In genomic region chr12:86905203-86905602, GRCm38 (mm10) we compare ENCODE assay signal across 8 mouse cellular contexts. TPM values are rescaled to one million over a fixed set of nuclear protein-coding genes. Genes with fewer than 3 reads are reported as not detected.
DNase-seq lines count a peak whose midpoint lies in the region; ATAC-seq and TF ChIP-seq lines count a peak whose summit lies in the region.

No protein-coding gene starts in this region.

- H3K9me3 ChIP-seq in hindbrain, embryonic 10.5 days = no peaks in the 10 kb centered on the region
- no peaks in the 10 kb centered on the region for H3K9me3 ChIP-seq in hindbrain, embryonic 13.5 days
- no peaks in the 10 kb centered on the region for H3K9me3 ChIP-seq in forebrain, postnatal 0 days (ENCODE audit: low read length)
- no peaks in the 10 kb centered on the region for H3K9me3 ChIP-seq in liver, embryonic 14.5 days (ENCODE audit: control insufficient read depth, low read length)
- H3K9me3 ChIP-seq in stomach, embryonic 14.5 days (ENCODE audit: control insufficient read depth, low read depth, low read length) = no peaks in the 10 kb centered on the region

- H3K27me3 ChIP-seq in hindbrain, embryonic 10.5 days (ENCODE audit: insufficient read depth, poor library complexity, severe bottlenecking) = peaks cover 25% of the 10 kb centered on the region
- peaks cover 13% of the 10 kb centered on the region for H3K27me3 ChIP-seq in hindbrain, embryonic 13.5 days
- no peaks in the 10 kb centered on the region for H3K27me3 ChIP-seq in forebrain, postnatal 0 days (ENCODE audit: insufficient read depth, low read length)
- no peaks in the 10 kb centered on the region for H3K27me3 ChIP-seq in liver, embryonic 14.5 days (ENCODE audit: control insufficient read depth, insufficient read depth, low read length)
- H3K27me3 ChIP-seq in stomach, embryonic 14.5 days (ENCODE audit: control insufficient read depth, insufficient read depth, low read length) = no peaks in the 10 kb centered on the region

- H3K9ac ChIP-seq in hindbrain, embryonic 13.5 days = no peak overlapping the region
- no peak overlapping the region for H3K9ac ChIP-seq in forebrain, postnatal 0 days
- H3K9ac ChIP-seq in liver, embryonic 14.5 days (replicated peaks) = no peak overlapping the region
- no peak overlapping the region for H3K9ac ChIP-seq in stomach, embryonic 14.5 days (replicated peaks; ENCODE audit: low read depth, low read length)

- no peak for ATAC-seq in hindbrain, embryonic 13.5 days (ENCODE audit: low FRiP score)
- ATAC-seq in forebrain, postnatal 0 days = no peak
- ATAC-seq in liver, embryonic 14.5 days (ENCODE audit: insufficient read depth) = no peak
- ATAC-seq in stomach, embryonic 14.5 days (ENCODE audit: insufficient number of reproducible peaks, insufficient read depth, low FRiP score, low read depth) = 0 out of 2 replicates have a peak, but pooled peaks have one; percentile 33

- no peaks in the 10 kb centered on the region for H3K36me3 ChIP-seq in hindbrain, embryonic 10.5 days
- no peaks in the 10 kb centered on the region for H3K36me3 ChIP-seq in hindbrain, embryonic 13.5 days
- no peaks in the 10 kb centered on the region for H3K36me3 ChIP-seq in forebrain, postnatal 0 days (ENCODE audit: insufficient read depth)
- H3K36me3 ChIP-seq in liver, embryonic 14.5 days (replicated peaks; ENCODE audit: control insufficient read depth, insufficient read depth, low read depth) = no peaks in the 10 kb centered on the region
- no peaks in the 10 kb centered on the region for H3K36me3 ChIP-seq in stomach, embryonic 14.5 days (ENCODE audit: control insufficient read depth, insufficient read depth, low read length)

- no peak for TF ChIP-seq EP300 in liver, embryonic 14.5 days (IDR thresholded peaks at IDR 0.05; ENCODE audit: low read depth)

- H3K4me3 ChIP-seq in hindbrain, embryonic 10.5 days = no peak overlapping the region
- no peak overlapping the region for H3K4me3 ChIP-seq in hindbrain, embryonic 13.5 days
- H3K4me3 ChIP-seq in forebrain, postnatal 0 days (ENCODE audit: low read depth, low read length) = no peak overlapping the region
- H3K4me3 ChIP-seq in liver, embryonic 14.5 days (ENCODE audit: insufficient read depth in 1 of 2, low read depth in 2 of 2, low read length in 2 of 2) = no peak overlapping the region
- no peak overlapping the region for H3K4me3 ChIP-seq in stomach, embryonic 14.5 days (ENCODE audit: low read depth, low read length)

- peak overlapping the region; percentile 45; the same call in 1 of the 2 replicates for H3K27ac ChIP-seq in hindbrain, embryonic 10.5 days
- no peak overlapping the region for H3K27ac ChIP-seq in hindbrain, embryonic 13.5 days
- no peak overlapping the region for H3K27ac ChIP-seq in forebrain, postnatal 0 days (ENCODE audit: low read depth, low read length)
- no peak overlapping the region for H3K27ac ChIP-seq in liver, embryonic 14.5 days
- H3K27ac ChIP-seq in stomach, embryonic 14.5 days (ENCODE audit: low read length) = no peak overlapping the region

- H3K4me1 ChIP-seq in hindbrain, embryonic 10.5 days (replicated peaks) = peaks cover 29% of the 10 kb centered on the region
- H3K4me1 ChIP-seq in hindbrain, embryonic 13.5 days (replicated peaks) = peaks cover 19% of the 10 kb centered on the region
- no peaks in the 10 kb centered on the region for H3K4me1 ChIP-seq in forebrain, postnatal 0 days (ENCODE audit: insufficient read depth)
- no peaks in the 10 kb centered on the region; a peak in 1 of 4 replicates for H3K4me1 ChIP-seq in liver, embryonic 14.5 days (replicated peaks; ENCODE audit: control insufficient read depth in 2 of 2, insufficient read depth in 2 of 2, low read length in 1 of 2)
- peaks cover 9% of the 10 kb centered on the region; the same call in 1 of the 2 replicates for H3K4me1 ChIP-seq in stomach, embryonic 14.5 days (ENCODE audit: control insufficient read depth, insufficient read depth, low read length)

- H3K4me2 ChIP-seq in hindbrain, embryonic 13.5 days = no peak overlapping the region
- H3K4me2 ChIP-seq in forebrain, postnatal 0 days (ENCODE audit: low read depth) = no peak overlapping the region
- H3K4me2 ChIP-seq in liver, embryonic 14.5 days (ENCODE audit: low read depth) = no peak overlapping the region
- no peak overlapping the region for H3K4me2 ChIP-seq in stomach, embryonic 14.5 days (replicated peaks; ENCODE audit: low read depth, low read length)

- 12% methylated on average over 4 of the region's 4 CpGs for WGBS in hindbrain, embryonic 10.5 days
- WGBS in hindbrain, embryonic 13.5 days = 14% methylated on average over 4 of the region's 4 CpGs
- 14% methylated on average over 4 of the region's 4 CpGs for WGBS in forebrain, postnatal 0 days
- WGBS in liver, embryonic 14.5 days (ENCODE audit: insufficient replicate concordance) = 3% methylated on average over 4 of the region's 4 CpGs
- 22% methylated on average over 4 of the region's 4 CpGs for WGBS in stomach, embryonic 14.5 days

- peak; percentile 75 for TF ChIP-seq CTCF in forebrain, postnatal 0 days (IDR thresholded peaks at IDR 0.05; ENCODE audit: low read depth)
- peak; percentile 82 for TF ChIP-seq CTCF in liver, embryonic 14.5 days (IDR thresholded peaks at IDR 0.05; ENCODE audit: low read depth)

- no peak for DNase-seq in hindbrain, embryonic 10.5 days (ENCODE audit: low spot score)
- peak; percentile 47 to 48 for DNase-seq in CD8-positive naive resting alpha-beta T cell, adult 2 months (ENCODE audit: low read depth in 2 of 2, low spot score in 2 of 2)
- peak; percentile 50 to 75 for DNase-seq in adrenal gland, postnatal 36 days
- DNase-seq in forebrain, postnatal 0 days = no peak
- DNase-seq in liver, embryonic 14.5 days (ENCODE audit: low read depth in 3 of 3, low spot score in 3 of 3) = no peak
- DNase-seq in frontal cortex, postnatal 10 days (ENCODE audit: low spot score in 2 of 2) = no peak

RNA-seq across cellular contexts. Expression of gene Irf2bpl, which starts 20.6 kb away (rescaled TPM):
- polyA plus RNA-seq in hindbrain, embryonic 10.5 days (2016; fragmentation: Nextera tagmentation; extraction: Ambion mirVana) = 20.3 and 34.2 TPM in 2 replicates
- 66.4 and 70.0 TPM in 2 replicates for polyA plus RNA-seq in hindbrain, embryonic 13.5 days (2015; fragmentation: Nextera tagmentation; extraction: Ambion mirVana)
- total RNA-seq in adrenal gland, postnatal 36 days (2021) = 10 to 100 TPM; 47.3 to 64.5 TPM
- 134 and 161 TPM in 2 replicates for total RNA-seq in forebrain, postnatal 0 days (2014; rRNA removed)
- polyA plus RNA-seq in forebrain, postnatal 0 days (2015; fragmentation: Nextera tagmentation; extraction: Ambion mirVana) = 86.3 and 95.7 TPM in 2 replicates
- 1.4 and 1.5 TPM in 2 replicates for polyA plus RNA-seq in liver, embryonic 14.5 days (2012; rRNA removed)
- polyA plus RNA-seq in liver, embryonic 14.5 days (2014; fragmentation: Nextera tagmentation; extraction: Ambion mirVana) = 1.4 and 1.5 TPM in 2 replicates
- 18.2 and 21.6 TPM in 2 replicates for polyA plus RNA-seq in stomach, embryonic 14.5 days (2014; fragmentation: Nextera tagmentation; extraction: Ambion mirVana)

RNA-seq across cellular contexts. Expression of gene Cipc, which starts 41.6 kb away (rescaled TPM):
- 33.9 and 35.2 TPM in 2 replicates for polyA plus RNA-seq in hindbrain, embryonic 10.5 days (2016; fragmentation: Nextera tagmentation; extraction: Ambion mirVana)
- 44.1 and 45.4 TPM in 2 replicates for polyA plus RNA-seq in hindbrain, embryonic 13.5 days (2015; fragmentation: Nextera tagmentation; extraction: Ambion mirVana)
- 10 to 100 TPM; 24.4 to 24.7 TPM for total RNA-seq in adrenal gland, postnatal 36 days (2021)
- 53.1 and 62.9 TPM in 2 replicates for total RNA-seq in forebrain, postnatal 0 days (2014; rRNA removed)
- polyA plus RNA-seq in forebrain, postnatal 0 days (2015; fragmentation: Nextera tagmentation; extraction: Ambion mirVana) = 28.4 and 38.1 TPM in 2 replicates
- 7.5 and 8.8 TPM in 2 replicates for polyA plus RNA-seq in liver, embryonic 14.5 days (2012; rRNA removed)
- polyA plus RNA-seq in liver, embryonic 14.5 days (2014; fragmentation: Nextera tagmentation; extraction: Ambion mirVana) = 10.0 and 10.7 TPM in 2 replicates
- 20.9 and 22.3 TPM in 2 replicates for polyA plus RNA-seq in stomach, embryonic 14.5 days (2014; fragmentation: Nextera tagmentation; extraction: Ambion mirVana)

Comparison
In these comparisons a context has a peak if more than half of its experiments do, and no peak if none do; other contexts are left out.
1. DNase-seq: peak in CD8-positive naive resting alpha-beta T cell, adult 2 months (2 of 2) and adrenal gland, postnatal 36 days (2 of 2); none in hindbrain, embryonic 10.5 days (single experiment), forebrain, postnatal 0 days (single experiment), liver, embryonic 14.5 days (0 of 3) and frontal cortex, postnatal 10 days (0 of 2).